Mouse (Mus musculus): Measurements from ENCODE around the gene Grhl1. TPM values are rescaled to one million over a fixed set of nuclear protein-coding genes. Genes with fewer than 3 reads are reported as not detected.

Grhl1 gene
- polyA plus RNA-seq, 1 experiment from 2014 or later = 2.2 TPM

- Histone ChIP-seq H3K4me3 (ENCODE audit: control insufficient read depth in 1 of 2, insufficient read depth in 1 of 2, low read depth in 1 of 2, low read length in 2 of 2) (no peak overlapping the region), H3K9me3 (ENCODE audit: control insufficient read depth, low read length) (no peaks in the 10 kb centered on the region), H3K27ac (replicated peaks in 1 of 2; ENCODE audit: control insufficient read depth in 1 of 2, insufficient read depth in 1 of 2, low read depth in 2 of 2, low read length in 2 of 2) (no peak overlapping the region), H3K4me1 (ENCODE audit: control insufficient read depth in 2 of 2, insufficient read depth in 2 of 2, low read length in 2 of 2) (peaks cover 7 to 13% of the 10 kb centered on the region in 2 experiments; a peak in 3 of 4 replicates), H3K27me3 (ENCODE audit: control insufficient read depth, insufficient read depth, low read length) (no peaks in the 10 kb centered on the region), H3K4me2 (ENCODE audit: low read length) (no peak overlapping the region), H3K36me3 (ENCODE audit: control insufficient read depth, insufficient read depth, low read length) (peaks cover 18% of the 10 kb centered on the region), H3K9ac (ENCODE audit: low read length) (no peak overlapping the region)
- 78% methylated on average over 7 of the region's 7 CpGs for WGBS
- no peak for ATAC-seq (ENCODE audit: insufficient number of reproducible peaks, insufficient read depth, low FRiP score, low read depth)
Measured at GRCm38 (mm10) chr12:24590371-24590770, 18.3 kb downstream of the Grhl1 start.

DNA sequence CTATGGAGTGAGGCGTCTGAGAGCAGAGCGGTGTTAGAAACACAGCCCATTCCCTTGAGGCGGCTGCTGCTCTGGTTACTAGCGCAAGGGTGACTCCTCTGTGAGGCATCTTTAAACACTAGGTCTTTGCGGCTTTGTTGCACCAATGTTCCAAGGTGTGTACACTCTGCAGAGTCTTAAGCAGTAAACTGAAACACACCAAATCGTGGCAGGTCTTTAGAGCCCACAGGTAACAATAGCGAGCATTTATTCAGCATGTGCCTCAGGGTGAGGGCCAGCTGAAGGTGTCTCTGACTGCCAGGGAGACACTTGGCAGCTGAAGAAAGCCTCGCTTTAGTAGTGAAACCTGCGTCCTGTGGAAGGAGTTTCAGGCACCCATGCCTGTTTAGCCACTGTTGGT is 20.0 kb downstream of the Grhl1 start:
- WGBS = 84% methylated on average over 9 of the region's 9 CpGs

DNA sequence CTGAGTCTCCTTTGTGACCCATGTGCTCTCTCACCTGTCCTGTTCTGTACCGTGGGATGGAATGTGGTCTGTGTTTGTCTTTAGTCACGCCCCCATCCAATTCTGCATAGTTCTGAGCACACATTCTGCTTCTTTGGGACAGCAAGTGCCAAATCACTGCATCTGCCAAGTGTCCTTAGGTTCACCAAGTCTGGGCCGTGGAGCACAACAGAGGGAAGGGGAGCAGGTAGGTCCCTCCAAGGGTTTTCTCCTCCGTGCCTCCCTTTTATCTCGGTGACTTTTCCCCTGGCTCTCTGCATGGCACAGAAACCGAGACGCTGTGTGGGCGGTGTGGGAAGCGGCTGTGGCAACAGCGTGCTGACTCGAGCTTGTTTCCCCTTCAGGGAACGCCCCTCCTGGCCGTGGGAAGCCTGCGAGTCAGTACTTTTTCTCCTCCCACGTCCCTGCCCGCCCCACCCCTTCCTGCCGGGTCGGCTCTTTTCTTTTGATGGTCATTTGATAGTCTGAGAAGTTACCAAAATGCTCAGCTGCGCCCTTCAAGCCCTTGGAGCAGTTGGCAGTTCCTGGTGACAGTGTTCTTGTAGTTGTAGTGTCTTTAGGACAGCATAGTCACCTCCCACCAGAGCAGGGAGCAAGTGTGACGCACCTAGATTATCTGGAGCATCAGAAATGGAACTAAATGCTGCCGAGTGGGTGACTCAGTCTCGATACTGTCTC is 21.0 kb downstream of the Grhl1 start:
- no peaks in the 10 kb centered on the region for H3K27me3 ChIP-seq (ENCODE audit: control insufficient read depth, insufficient read depth, low read length)

More for the DNA sequence above, 20.0 kb downstream of the Grhl1 start:
- peaks cover 9% of the 10 kb centered on the region for H3K36me3 ChIP-seq (ENCODE audit: control insufficient read depth, insufficient read depth, low read length)
- H3K4me1 ChIP-seq (ENCODE audit: control insufficient read depth in 2 of 2, insufficient read depth in 2 of 2, low read length in 2 of 2) = peaks cover 7 to 13% of the 10 kb centered on the region in 2 experiments; a peak in 3 of 4 replicates
- H3K27me3 ChIP-seq (ENCODE audit: control insufficient read depth, insufficient read depth, low read length) = no peaks in the 10 kb centered on the region
- no peaks in the 10 kb centered on the region for H3K9me3 ChIP-seq (ENCODE audit: control insufficient read depth, low read length)
- no peak overlapping the region for H3K9ac ChIP-seq (ENCODE audit: low read length)
- no peak overlapping the region for H3K4me2 ChIP-seq (ENCODE audit: low read length)
- no peak for ATAC-seq (ENCODE audit: insufficient number of reproducible peaks, insufficient read depth, low FRiP score, low read depth)
- no peak overlapping the region for H3K4me3 ChIP-seq (ENCODE audit: control insufficient read depth in 1 of 2, insufficient read depth in 1 of 2, low read depth in 1 of 2, low read length in 2 of 2)
- H3K27ac ChIP-seq (replicated peaks in 1 of 2; ENCODE audit: control insufficient read depth in 1 of 2, insufficient read depth in 1 of 2, low read depth in 2 of 2, low read length in 2 of 2) = no peak overlapping the region

GRCm38 (mm10) chr12:24597376-24597775 is 25.3 kb downstream of the Grhl1 start:
- no peak overlapping the region for H3K4me2 ChIP-seq (ENCODE audit: low read length)
- no peak overlapping the region for H3K27ac ChIP-seq (replicated peaks in 1 of 2; ENCODE audit: control insufficient read depth in 1 of 2, insufficient read depth in 1 of 2, low read depth in 2 of 2, low read length in 2 of 2)
- no peaks in the 10 kb centered on the region for H3K9me3 ChIP-seq (ENCODE audit: control insufficient read depth, low read length)
- peaks cover 2% of the 10 kb centered on the region; the same call in 1 of the 2 replicates for H3K36me3 ChIP-seq (ENCODE audit: control insufficient read depth, insufficient read depth, low read length)
- H3K27me3 ChIP-seq (ENCODE audit: control insufficient read depth, insufficient read depth, low read length) = no peaks in the 10 kb centered on the region
- H3K4me3 ChIP-seq (ENCODE audit: control insufficient read depth in 1 of 2, insufficient read depth in 1 of 2, low read depth in 1 of 2, low read length in 2 of 2) = no peak overlapping the region
- H3K9ac ChIP-seq (ENCODE audit: low read length) = no peak overlapping the region
- WGBS = 70% methylated on average over 6 of the region's 6 CpGs
- H3K4me1 ChIP-seq (ENCODE audit: control insufficient read depth in 2 of 2, insufficient read depth in 2 of 2, low read length in 2 of 2) = peaks cover 7 to 11% of the 10 kb centered on the region in 2 experiments; a peak in 3 of 4 replicates
- ATAC-seq (ENCODE audit: insufficient number of reproducible peaks, insufficient read depth, low FRiP score, low read depth) = no peak

More for the DNA sequence above, 21.0 kb downstream of the Grhl1 start:
- Histone ChIP-seq H3K4me2 (ENCODE audit: low read length) (peak overlapping the region; percentile 60), H3K4me3 (ENCODE audit: control insufficient read depth in 1 of 2, insufficient read depth in 1 of 2, low read depth in 1 of 2, low read length in 2 of 2) (peak overlapping the region; percentile 3 to 21; a peak in 3 of 4 replicates), H3K36me3 (ENCODE audit: control insufficient read depth, insufficient read depth, low read length) (peaks cover 4% of the 10 kb centered on the region; the same call in 1 of the 2 replicates), H3K9ac (ENCODE audit: low read length) (0 out of 2 replicates have a peak overlapping the region, but pooled peaks have one; percentile 47), H3K9me3 (ENCODE audit: control insufficient read depth, low read length) (no peaks in the 10 kb centered on the region), H3K4me1 (ENCODE audit: control insufficient read depth in 2 of 2, insufficient read depth in 2 of 2, low read length in 2 of 2) (peaks cover 7 to 13% of the 10 kb centered on the region in 2 experiments; a peak in 3 of 4 replicates), H3K27ac (replicated peaks in 1 of 2; ENCODE audit: control insufficient read depth in 1 of 2, insufficient read depth in 1 of 2, low read depth in 2 of 2, low read length in 2 of 2) (no peak overlapping the region)
- ATAC-seq (ENCODE audit: insufficient number of reproducible peaks, insufficient read depth, low FRiP score, low read depth) = no peak; the same call in 1 of the 2 replicates
- WGBS = 20% methylated on average over 22 of the region's 22 CpGs

DNA sequence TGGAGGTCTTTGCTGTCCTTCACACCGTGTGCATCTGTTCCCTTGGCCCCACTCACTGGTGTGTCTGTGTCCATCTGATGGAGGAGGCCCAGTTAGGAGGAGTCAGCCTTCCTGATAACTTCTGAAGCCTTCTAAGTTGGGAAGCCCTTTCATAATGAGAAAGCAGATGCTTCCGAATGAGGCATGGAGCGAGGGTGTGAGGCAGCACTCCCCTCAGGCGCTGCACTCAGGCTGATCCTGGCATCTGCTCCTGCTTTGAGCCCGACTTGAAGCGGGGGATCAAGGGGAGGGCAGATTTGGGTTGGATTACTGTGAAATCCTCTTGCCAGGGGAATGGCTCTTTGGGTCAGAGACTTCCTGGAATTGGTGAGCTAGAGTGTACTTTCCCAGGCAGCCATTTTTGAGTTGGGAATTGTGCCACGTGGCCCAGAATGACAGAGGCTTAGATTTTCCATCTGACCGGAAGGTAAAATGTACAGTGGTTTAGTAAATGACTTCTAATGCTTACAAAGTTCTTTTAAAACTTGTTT is 27.3 kb downstream of the Grhl1 start:
- ATAC-seq (ENCODE audit: insufficient number of reproducible peaks, insufficient read depth, low FRiP score, low read depth) = no peak
- no peak overlapping the region for H3K4me2 ChIP-seq (ENCODE audit: low read length)
- no peaks in the 10 kb centered on the region for H3K9me3 ChIP-seq (ENCODE audit: control insufficient read depth, low read length)
- no peak overlapping the region for H3K9ac ChIP-seq (ENCODE audit: low read length)
- no peak overlapping the region for H3K4me3 ChIP-seq (ENCODE audit: control insufficient read depth in 1 of 2, insufficient read depth in 1 of 2, low read depth in 1 of 2, low read length in 2 of 2)
- H3K27me3 ChIP-seq (ENCODE audit: control insufficient read depth, insufficient read depth, low read length) = no peaks in the 10 kb centered on the region
- peaks cover 14% of the 10 kb centered on the region; the same call in 1 of the 2 replicates for H3K36me3 ChIP-seq (ENCODE audit: control insufficient read depth, insufficient read depth, low read length)
- H3K27ac ChIP-seq (replicated peaks in 1 of 2; ENCODE audit: control insufficient read depth in 1 of 2, insufficient read depth in 1 of 2, low read depth in 2 of 2, low read length in 2 of 2) = no peak overlapping the region
- WGBS = 68% methylated on average over 8 of the region's 8 CpGs
- no peaks in the 10 kb centered on the region for H3K4me1 ChIP-seq (ENCODE audit: control insufficient read depth in 2 of 2, insufficient read depth in 2 of 2, low read length in 2 of 2)

DNA sequence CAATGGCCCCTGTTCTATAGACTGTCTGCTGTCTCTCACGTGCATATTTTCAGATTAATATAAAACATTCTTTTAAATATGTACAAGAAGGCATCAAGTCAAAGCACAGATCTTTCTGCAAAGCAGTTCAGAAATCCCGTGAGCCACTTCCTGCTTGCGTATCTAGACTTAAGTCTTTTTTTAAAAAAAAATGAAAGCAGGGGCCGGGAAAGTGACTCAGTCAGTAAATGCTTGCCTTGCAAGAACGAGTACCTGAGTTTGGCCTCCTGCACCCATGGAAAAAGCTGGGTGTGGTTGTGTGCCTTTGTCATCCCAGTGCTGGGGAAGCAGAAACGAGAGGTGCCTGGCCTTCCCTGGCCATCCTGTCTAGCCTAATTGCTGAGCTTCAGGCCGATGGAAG is 28.0 kb downstream of the Grhl1 start:
- Histone ChIP-seq H3K27ac (replicated peaks in 1 of 2; ENCODE audit: control insufficient read depth in 1 of 2, insufficient read depth in 1 of 2, low read depth in 2 of 2, low read length in 2 of 2) (no peak overlapping the region), H3K36me3 (ENCODE audit: control insufficient read depth, insufficient read depth, low read length) (peaks cover 17% of the 10 kb centered on the region; the same call in 1 of the 2 replicates), H3K4me3 (ENCODE audit: control insufficient read depth in 1 of 2, insufficient read depth in 1 of 2, low read depth in 1 of 2, low read length in 2 of 2) (no peak overlapping the region), H3K4me1 (ENCODE audit: control insufficient read depth in 2 of 2, insufficient read depth in 2 of 2, low read length in 2 of 2) (no peaks in the 10 kb centered on the region), H3K9me3 (ENCODE audit: control insufficient read depth, low read length) (no peaks in the 10 kb centered on the region), H3K4me2 (ENCODE audit: low read length) (no peak overlapping the region), H3K27me3 (ENCODE audit: control insufficient read depth, insufficient read depth, low read length) (no peaks in the 10 kb centered on the region), H3K9ac (ENCODE audit: low read length) (no peak overlapping the region)
- WGBS = 83% methylated on average over 7 of the region's 7 CpGs
- no peak for ATAC-seq (ENCODE audit: insufficient number of reproducible peaks, insufficient read depth, low FRiP score, low read depth)

DNA sequence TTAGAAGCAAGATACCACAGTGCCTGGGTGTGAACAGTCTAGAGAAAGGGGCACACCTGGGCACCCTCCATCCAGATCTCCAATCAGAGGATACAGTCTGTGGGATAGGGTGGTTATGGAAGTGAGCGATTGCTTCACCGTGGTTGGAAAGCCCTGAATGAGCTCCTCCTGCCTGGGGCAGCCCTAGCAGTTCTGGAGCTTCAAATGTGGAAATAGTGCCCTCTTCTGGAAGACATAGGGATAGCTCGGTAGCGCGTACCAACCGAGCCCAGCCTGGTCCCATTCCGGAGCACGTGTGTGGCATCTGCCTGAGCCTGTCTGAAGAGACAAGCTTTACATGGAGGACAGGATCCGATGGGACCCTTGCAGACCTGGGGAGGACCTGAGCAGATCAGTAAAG is 28.7 kb downstream of the Grhl1 start:
- H3K27me3 ChIP-seq (ENCODE audit: control insufficient read depth, insufficient read depth, low read length) = no peaks in the 10 kb centered on the region
- no peaks in the 10 kb centered on the region for H3K4me1 ChIP-seq (ENCODE audit: control insufficient read depth in 2 of 2, insufficient read depth in 2 of 2, low read length in 2 of 2)
- H3K4me2 ChIP-seq (ENCODE audit: low read length) = no peak overlapping the region
- no peak overlapping the region for H3K4me3 ChIP-seq (ENCODE audit: control insufficient read depth in 1 of 2, insufficient read depth in 1 of 2, low read depth in 1 of 2, low read length in 2 of 2)
- H3K36me3 ChIP-seq (ENCODE audit: control insufficient read depth, insufficient read depth, low read length) = peaks cover 23% of the 10 kb centered on the region
- WGBS = 5% methylated on average over 9 of the region's 9 CpGs
- H3K9me3 ChIP-seq (ENCODE audit: control insufficient read depth, low read length) = no peaks in the 10 kb centered on the region
- H3K9ac ChIP-seq (ENCODE audit: low read length) = no peak overlapping the region
- ATAC-seq (ENCODE audit: insufficient number of reproducible peaks, insufficient read depth, low FRiP score, low read depth) = 0 out of 2 replicates have a peak, but pooled peaks have one; percentile 63
- H3K27ac ChIP-seq (replicated peaks in 1 of 2; ENCODE audit: control insufficient read depth in 1 of 2, insufficient read depth in 1 of 2, low read depth in 2 of 2, low read length in 2 of 2) = no peak overlapping the region
